Mouse (Mus musculus): ENCODE measurements around the gene Ppfia4. TPM values are rescaled to one million over a fixed set of nuclear protein-coding genes. Genes with fewer than 3 reads are reported as not detected.
A peak's percentile ranks its signal among the peaks of the same experiment; 100 is the strongest.

Gene Ppfia4
- polyA plus RNA-seq (2015; fragmentation: Nextera tagmentation; extraction: Ambion mirVana): 18.9 and 20.4 TPM in 2 replicates

DNA sequence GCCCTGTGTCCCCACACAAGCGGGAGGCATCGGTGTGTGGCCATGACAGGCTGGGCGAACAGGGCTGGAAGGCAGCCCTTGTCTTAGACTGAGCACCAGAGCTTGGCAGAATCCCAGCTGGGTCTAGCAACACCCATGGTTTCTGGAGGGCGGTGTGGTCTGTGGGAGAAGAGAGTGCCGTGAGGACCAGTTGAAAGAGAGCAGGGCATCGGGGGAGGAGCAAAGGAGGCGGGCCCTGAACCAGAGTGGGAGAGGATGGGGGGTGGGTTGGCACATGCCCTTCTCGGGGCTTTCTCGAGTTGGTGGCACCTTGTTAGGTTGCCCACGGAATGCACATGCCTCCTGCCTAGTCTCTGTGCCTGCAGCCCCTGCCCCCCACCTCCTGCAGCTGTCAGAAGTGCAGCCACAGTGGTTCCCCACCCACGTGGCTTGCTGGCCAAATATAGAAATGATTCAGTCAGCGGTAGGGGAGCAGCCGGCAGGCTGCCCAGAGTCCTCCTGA lies at the start of gene Ppfia4:
TSS of gene Ppfia4 (minus strand) at position 159 of the 502 bp plus-strand sequence.
- no peak within 1 kb of the TSS for H3K4me2 ChIP-seq
- peak; percentile 51; the same call in 1 of the 2 replicates for ATAC-seq (replicated peaks)
- H3K4me1 ChIP-seq: 0 out of 2 replicates have a peak, but pooled peaks cover 8% of the 10 kb centered on the region
- H3K27me3 ChIP-seq (replicated peaks): no peaks in the 10 kb centered on the region
- H3K27ac ChIP-seq: no peak within 1 kb of the TSS
- H3K9ac ChIP-seq: no peak within 1 kb of the TSS
- H3K9me3 ChIP-seq: no peaks in the 10 kb centered on the region
- WGBS: 62% methylated on average over 13 of the region's 13 CpGs
- H3K36me3 ChIP-seq (replicated peaks): no peaks in the 10 kb centered on the region
- no peak within 1 kb of the TSS for H3K4me3 ChIP-seq

DNA sequence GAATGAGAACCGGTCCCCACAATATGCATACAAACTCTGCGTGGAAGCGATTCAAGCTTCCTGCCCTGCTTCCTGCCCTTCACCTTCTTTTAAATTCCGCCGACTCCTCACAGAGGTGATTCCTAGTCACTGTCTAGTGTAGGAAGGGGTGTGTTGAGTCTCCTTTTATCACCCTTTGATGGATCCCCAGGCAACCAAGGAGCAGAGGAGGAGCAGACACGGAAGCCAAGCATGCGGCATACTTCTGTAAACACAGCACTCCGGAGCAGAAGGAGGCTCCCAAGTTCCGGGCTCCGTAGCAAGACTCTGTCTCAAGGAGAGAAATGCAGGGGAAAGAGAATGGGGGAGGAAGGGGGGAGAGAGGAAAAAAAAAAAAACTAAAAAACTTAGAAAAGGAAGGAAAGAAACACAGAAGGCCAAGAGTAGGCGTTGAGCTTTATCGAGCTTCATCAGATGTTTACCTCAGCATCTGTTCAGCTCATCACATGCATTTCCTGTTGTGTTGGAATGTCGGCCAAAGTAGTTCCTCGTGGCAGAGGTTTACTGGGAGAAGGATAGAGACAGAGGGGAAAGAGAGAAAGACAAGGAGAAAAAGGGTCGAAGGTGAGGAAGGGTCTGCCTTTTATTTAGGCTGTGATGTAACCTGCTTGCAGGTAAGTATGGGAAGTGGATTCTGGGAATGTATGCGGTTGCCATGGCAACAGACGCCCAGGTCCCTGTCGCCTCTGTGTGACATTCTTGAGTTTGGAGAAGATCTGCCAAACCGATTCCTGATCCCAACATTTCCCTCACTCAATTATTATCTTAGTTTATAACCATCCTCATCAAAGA lies 49.3 kb upstream of the Ppfia4 start:
- H3K9ac ChIP-seq: no peak overlapping the region
- peak overlapping the region; percentile 31 for H3K4me3 ChIP-seq
- no peak for ATAC-seq (replicated peaks)
- WGBS: 14% methylated on average over 19 of the region's 19 CpGs
- H3K36me3 ChIP-seq (replicated peaks): no peaks in the 10 kb centered on the region
- peaks cover 12% of the 10 kb centered on the region for H3K4me1 ChIP-seq
- H3K27ac ChIP-seq: no peak overlapping the region
- H3K4me2 ChIP-seq: peak overlapping the region; percentile 51
- no peaks in the 10 kb centered on the region for H3K9me3 ChIP-seq
- no peaks in the 10 kb centered on the region for H3K27me3 ChIP-seq (replicated peaks)

DNA sequence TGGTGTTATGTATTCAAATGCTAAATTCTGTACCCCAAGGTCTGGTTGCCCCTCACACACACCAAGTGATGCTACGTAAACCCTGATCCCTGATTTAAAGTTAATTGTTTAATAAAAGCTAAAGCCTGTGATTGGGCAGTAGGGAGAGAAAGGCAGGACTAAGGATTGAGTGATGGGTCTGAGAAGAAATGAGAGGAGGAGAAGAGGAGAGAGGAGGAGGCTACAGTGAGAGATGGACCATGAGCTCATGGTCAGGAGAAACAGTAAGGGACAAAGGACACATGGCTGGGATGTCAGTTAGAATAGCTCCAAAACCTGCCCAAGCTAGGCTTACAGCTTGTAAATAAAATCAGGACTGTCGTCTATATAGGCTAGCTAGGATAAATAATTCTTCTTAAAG lies 48.3 kb upstream of the Ppfia4 start:
- Histone ChIP-seq H3K9me3 (no peaks in the 10 kb centered on the region), H3K4me2 (no peak overlapping the region), H3K4me3 (no peak overlapping the region), H3K4me1 (peaks cover 12% of the 10 kb centered on the region), H3K36me3 (replicated peaks) (no peaks in the 10 kb centered on the region), H3K27ac (no peak overlapping the region), H3K9ac (no peak overlapping the region), H3K27me3 (replicated peaks) (no peaks in the 10 kb centered on the region)
- ATAC-seq (replicated peaks): no peak
- WGBS: 86% methylated on average over 2 of the region's 2 CpGs

DNA sequence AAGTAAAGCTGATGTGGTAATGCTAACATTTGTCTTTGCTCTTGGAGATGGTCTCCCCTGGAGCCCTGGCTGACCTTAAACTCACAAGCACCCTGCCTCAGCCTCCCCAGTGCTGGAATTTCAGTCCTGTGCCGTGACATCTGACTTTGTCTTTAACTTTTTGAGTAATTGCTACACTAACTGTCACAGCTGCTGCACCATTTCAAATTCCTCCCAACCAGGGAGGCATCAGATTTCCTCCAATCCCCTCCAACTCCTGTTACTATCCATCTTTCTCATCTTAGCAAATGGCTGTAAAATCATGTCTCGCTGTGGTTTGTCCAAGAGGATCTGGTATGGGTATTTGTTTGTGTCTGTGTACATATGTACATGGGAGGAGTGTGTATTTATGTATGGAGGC lies 41.4 kb upstream of the Ppfia4 start:
- H3K36me3 ChIP-seq (replicated peaks): no peaks in the 10 kb centered on the region
- H3K27ac ChIP-seq: no peak overlapping the region
- no peak overlapping the region for H3K4me3 ChIP-seq
- no peaks in the 10 kb centered on the region for H3K27me3 ChIP-seq (replicated peaks)
- no peaks in the 10 kb centered on the region for H3K9me3 ChIP-seq
- H3K4me2 ChIP-seq: no peak overlapping the region
- no peak for ATAC-seq (replicated peaks)
- H3K4me1 ChIP-seq: no peaks in the 10 kb centered on the region
- H3K9ac ChIP-seq: no peak overlapping the region
- 84% methylated on average over 2 of the region's 2 CpGs for WGBS

DNA sequence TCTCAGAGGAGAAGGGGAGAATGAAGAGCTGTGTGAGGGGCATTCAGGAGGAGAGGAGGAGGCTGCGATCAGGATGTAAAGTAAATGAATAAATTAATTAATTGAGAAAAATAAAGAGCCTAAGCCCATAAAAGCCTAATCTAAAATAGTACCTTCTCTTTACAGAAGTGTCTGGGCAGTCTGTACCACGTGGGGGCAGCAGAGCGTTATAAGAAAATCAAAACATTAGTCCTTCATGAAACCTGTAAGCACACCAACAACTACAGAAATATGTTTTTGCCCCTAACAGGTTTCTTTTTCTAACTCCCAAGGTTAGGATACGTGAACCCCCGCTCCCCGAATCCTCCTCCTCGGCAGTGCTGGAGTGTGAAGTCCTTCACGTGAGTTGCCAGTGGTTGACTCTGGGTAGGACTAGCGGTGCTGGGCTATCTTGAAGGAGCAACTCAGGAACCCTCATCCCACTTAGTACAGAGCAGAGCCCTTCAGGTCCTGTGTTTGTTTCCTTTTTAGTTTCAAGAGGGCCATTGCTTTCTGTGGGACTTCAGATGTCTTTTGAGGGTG lies 36.1 kb upstream of the Ppfia4 start:
- no peaks in the 10 kb centered on the region for H3K9me3 ChIP-seq
- no peak overlapping the region for H3K9ac ChIP-seq
- ATAC-seq (replicated peaks): no peak
- no peak overlapping the region for H3K4me3 ChIP-seq
- 53% methylated on average over 9 of the region's 9 CpGs for WGBS
- H3K27ac ChIP-seq: no peak overlapping the region
- no peaks in the 10 kb centered on the region for H3K4me1 ChIP-seq
- no peaks in the 10 kb centered on the region for H3K27me3 ChIP-seq (replicated peaks)
- no peak overlapping the region for H3K4me2 ChIP-seq
- H3K36me3 ChIP-seq (replicated peaks): no peaks in the 10 kb centered on the region

DNA sequence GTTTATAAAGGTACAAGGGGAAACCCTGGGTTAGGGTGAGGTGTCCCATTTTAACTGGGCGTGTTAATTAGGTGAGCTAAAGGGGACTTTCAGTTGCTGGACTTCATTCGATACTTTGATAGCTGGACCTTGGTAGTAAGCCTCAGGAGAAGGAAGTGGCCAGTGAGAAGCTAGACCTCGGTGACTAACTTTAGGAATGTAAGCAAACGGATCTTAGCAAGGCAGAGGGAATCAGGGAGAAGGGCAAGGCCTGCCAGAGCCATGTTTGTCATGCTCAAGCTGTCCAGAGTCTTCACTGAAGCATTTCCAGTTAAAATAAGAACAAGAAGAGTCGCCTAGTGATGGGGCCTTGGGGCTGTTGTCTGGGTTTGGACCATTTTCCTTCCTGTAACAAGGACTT lies 32.8 kb upstream of the Ppfia4 start:
- no peaks in the 10 kb centered on the region for H3K36me3 ChIP-seq (replicated peaks)
- ATAC-seq (replicated peaks): no peak
- no peaks in the 10 kb centered on the region for H3K27me3 ChIP-seq (replicated peaks)
- peaks cover 12% of the 10 kb centered on the region for H3K4me1 ChIP-seq
- no peaks in the 10 kb centered on the region for H3K9me3 ChIP-seq
- no peak overlapping the region for H3K27ac ChIP-seq
- H3K9ac ChIP-seq: no peak overlapping the region
- H3K4me2 ChIP-seq: no peak overlapping the region
- whole genome bisulfite sequencing: 70% methylated on average over 5 of the region's 5 CpGs
- no peak overlapping the region for H3K4me3 ChIP-seq

DNA sequence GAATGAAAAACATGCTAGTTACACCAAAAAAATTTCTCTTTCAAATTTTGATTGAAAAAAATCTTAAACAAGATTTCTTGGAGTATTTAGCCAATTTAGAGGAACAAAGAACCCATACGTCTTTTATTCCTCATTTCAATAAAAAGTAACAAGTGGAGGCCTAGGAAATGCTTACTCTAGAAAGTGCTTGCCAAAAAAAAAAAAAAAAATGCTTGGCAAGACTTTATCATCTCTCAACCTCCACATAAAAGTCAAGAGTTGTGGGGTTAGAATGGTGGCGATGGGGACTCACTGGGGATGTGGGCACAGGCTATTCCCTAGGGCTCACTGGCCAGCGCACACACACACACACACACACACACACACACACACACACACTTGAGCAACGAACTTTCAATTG lies 30.5 kb upstream of the Ppfia4 start:
- Histone ChIP-seq H3K4me2 (no peak overlapping the region), H3K4me3 (no peak overlapping the region), H3K36me3 (replicated peaks) (peaks cover 5% of the 10 kb centered on the region; the same call in 1 of the 2 replicates), H3K27me3 (replicated peaks) (no peaks in the 10 kb centered on the region), H3K27ac (no peak overlapping the region), H3K9me3 (no peaks in the 10 kb centered on the region), H3K4me1 (peaks cover 24% of the 10 kb centered on the region), H3K9ac (no peak overlapping the region)
- WGBS: 77% methylated on average over 4 of the region's 4 CpGs
- no peak for ATAC-seq (replicated peaks)

DNA sequence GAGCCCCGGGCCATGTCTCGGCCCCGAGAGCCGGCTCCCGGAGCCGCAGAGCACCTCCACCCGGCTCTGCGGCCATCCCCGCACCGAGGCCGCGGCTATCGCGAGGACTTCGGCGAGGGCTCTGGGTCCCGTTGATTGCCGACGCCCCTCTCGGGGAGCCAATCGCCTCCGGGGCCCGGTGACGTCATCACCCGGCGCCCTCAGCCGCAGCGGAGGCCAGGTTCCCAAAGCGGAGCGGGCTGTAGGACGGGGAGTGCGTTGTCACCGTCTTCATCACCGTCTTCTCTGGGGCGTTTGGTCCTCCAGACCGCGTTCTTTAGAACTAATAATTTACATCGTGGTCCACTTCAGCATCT lies 29.1 kb upstream of the Ppfia4 start, which contains the start of gene Tmem183a:
TSS of gene Tmem183a (minus strand) at position 123 of the 356 bp plus-strand sequence.
- Histone ChIP-seq H3K36me3 (replicated peaks) (peaks cover 9% of the 10 kb centered on the region; the same call in 1 of the 2 replicates), H3K27me3 (replicated peaks) (no peaks in the 10 kb centered on the region), H3K4me3 (peak within 1 kb of the TSS; percentile 93), H3K9me3 (no peaks in the 10 kb centered on the region), H3K9ac (peak within 1 kb of the TSS; percentile 96), H3K4me2 (peak within 1 kb of the TSS; percentile 66), H3K27ac (peak within 1 kb of the TSS; percentile 88), H3K4me1 (peaks cover 27% of the 10 kb centered on the region)
- WGBS: 0% methylated on average over 38 of the region's 38 CpGs
- peak; percentile 97 for ATAC-seq (replicated peaks)

DNA sequence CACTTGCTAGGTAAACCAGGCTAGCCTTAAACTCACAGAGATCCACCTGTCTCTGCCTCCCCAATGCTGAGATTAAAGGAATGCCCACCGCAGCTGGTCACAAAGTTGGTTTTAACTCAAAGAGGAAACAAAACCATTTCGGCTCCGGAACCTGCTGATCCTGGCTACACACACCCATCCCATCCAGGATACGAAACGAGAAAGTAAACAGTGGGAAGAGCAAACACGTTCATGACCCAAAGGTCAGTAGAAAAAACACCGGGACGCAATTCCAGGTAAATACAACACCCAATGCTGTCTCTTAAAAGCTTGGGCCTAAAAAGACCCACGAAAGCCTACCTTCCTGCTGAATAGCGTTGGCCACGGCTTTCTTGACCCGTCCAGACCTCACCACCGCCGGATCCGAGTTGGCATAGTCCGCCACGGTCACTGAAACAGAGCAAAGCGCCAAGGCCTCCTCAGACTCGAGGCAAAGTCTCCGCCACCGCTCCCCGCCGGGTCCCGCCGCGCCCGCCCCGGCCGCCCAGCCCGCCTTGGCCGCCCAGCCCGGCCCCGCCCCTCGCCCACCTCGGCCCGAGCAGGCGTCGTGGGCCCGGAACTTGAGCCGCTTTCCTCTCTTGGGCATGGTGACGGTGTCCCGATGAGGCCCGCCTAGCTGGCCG lies 28.6 kb upstream of the Ppfia4 start:
- Histone ChIP-seq H3K4me3 (peak overlapping the region; percentile 93), H3K4me1 (peaks cover 27% of the 10 kb centered on the region), H3K27me3 (replicated peaks) (no peaks in the 10 kb centered on the region), H3K27ac (peak overlapping the region; percentile 88), H3K4me2 (peak overlapping the region; percentile 66), H3K9me3 (no peaks in the 10 kb centered on the region), H3K9ac (peak overlapping the region; percentile 96), H3K36me3 (replicated peaks) (peaks cover 9% of the 10 kb centered on the region; the same call in 1 of the 2 replicates)
- peak; percentile 85 for ATAC-seq (replicated peaks)
- 1% methylated on average over 44 of the region's 44 CpGs for WGBS

DNA sequence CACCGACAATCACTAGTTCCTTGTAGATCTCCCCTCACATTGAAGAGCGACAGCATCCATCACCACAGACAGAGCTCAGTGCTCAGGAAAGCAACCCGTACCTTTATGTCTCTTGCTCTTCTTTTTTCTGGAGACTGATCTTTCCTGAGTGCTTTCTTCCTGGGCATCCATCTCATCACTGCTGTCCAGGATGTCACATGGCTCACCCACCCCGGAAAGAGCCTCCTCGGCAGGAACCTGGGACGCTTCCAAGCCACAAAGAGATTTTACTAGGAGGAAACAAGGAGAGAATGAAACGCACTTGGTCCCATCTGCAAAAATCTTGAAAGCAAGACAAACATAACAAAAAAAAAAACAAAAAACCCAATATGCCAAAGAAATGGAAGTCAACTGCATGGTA lies 27.9 kb upstream of the Ppfia4 start:
- no peak overlapping the region; the same call in 1 of the 2 replicates for H3K9ac ChIP-seq
- ATAC-seq (replicated peaks): no peak
- WGBS: 86% methylated on average over 7 of the region's 7 CpGs

DNA sequence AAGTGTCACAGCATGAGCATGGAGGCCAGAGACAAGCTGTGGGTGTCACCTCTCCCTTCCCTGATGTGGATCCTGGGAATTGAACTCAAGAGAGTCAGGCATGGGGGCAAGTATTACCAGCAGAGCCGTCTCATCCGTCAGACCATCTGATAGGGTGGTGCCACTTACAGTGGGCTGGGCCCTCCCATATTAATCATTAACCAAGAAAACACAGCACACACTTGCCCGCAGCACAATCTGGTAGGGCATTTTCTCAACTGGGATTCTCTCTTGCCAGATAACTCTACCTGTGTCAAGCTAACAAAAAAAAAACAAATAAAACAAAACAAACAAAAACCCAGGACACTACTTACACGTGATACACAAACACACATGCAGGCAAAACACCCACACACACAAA lies 24.7 kb upstream of the Ppfia4 start:
- no peaks in the 10 kb centered on the region for H3K9me3 ChIP-seq
- no peak for ATAC-seq (replicated peaks)
- 90% methylated on average over 4 of the region's 4 CpGs for WGBS
- H3K27me3 ChIP-seq (replicated peaks): no peaks in the 10 kb centered on the region
- peaks cover 26% of the 10 kb centered on the region for H3K4me1 ChIP-seq
- H3K4me2 ChIP-seq: no peak overlapping the region
- peaks cover 43% of the 10 kb centered on the region; the same call in 1 of the 2 replicates for H3K36me3 ChIP-seq (replicated peaks)
- H3K9ac ChIP-seq: no peak overlapping the region
- H3K27ac ChIP-seq: no peak overlapping the region
- H3K4me3 ChIP-seq: no peak overlapping the region

More for the DNA sequence above, 27.9 kb upstream of the Ppfia4 start:
- Histone ChIP-seq H3K4me2 (peak overlapping the region; percentile 66), H3K27me3 (replicated peaks) (no peaks in the 10 kb centered on the region), H3K9me3 (no peaks in the 10 kb centered on the region), H3K27ac (no peak overlapping the region), H3K36me3 (replicated peaks) (peaks cover 16% of the 10 kb centered on the region; the same call in 1 of the 2 replicates), H3K4me1 (peaks cover 27% of the 10 kb centered on the region), H3K4me3 (peak overlapping the region; percentile 93)

DNA sequence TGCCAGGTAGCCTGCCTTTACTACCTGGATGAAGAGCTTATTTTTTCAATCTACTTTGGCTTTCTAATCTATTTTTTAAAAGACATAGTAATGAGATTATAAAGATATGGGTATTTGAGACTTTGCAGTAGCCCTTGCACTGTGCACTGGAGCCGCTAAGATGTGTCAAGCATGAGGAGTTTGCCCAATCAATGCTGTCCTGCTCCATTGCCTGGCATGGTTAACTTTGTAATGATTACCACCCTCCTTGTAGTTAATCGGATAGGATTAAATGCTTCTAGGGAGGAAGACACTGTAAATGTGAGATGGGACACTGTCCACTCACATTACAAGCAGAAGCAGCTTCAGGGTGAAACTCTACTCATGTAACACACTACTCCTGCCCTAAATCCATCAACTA lies 20.6 kb upstream of the Ppfia4 start:
- Histone ChIP-seq H3K4me2 (no peak overlapping the region), H3K36me3 (replicated peaks) (peaks cover 68% of the 10 kb centered on the region), H3K4me1 (peaks cover 5% of the 10 kb centered on the region; the same call in 1 of the 2 replicates), H3K9me3 (no peaks in the 10 kb centered on the region), H3K9ac (no peak overlapping the region), H3K4me3 (no peak overlapping the region), H3K27ac (no peak overlapping the region), H3K27me3 (replicated peaks) (no peaks in the 10 kb centered on the region)
- no peak for ATAC-seq (replicated peaks)
- 92% methylated on average over 2 of the region's 2 CpGs for WGBS
